Comparison of ENCODE assay signal across 9 mouse cellular contexts in the genomic region with DNA sequence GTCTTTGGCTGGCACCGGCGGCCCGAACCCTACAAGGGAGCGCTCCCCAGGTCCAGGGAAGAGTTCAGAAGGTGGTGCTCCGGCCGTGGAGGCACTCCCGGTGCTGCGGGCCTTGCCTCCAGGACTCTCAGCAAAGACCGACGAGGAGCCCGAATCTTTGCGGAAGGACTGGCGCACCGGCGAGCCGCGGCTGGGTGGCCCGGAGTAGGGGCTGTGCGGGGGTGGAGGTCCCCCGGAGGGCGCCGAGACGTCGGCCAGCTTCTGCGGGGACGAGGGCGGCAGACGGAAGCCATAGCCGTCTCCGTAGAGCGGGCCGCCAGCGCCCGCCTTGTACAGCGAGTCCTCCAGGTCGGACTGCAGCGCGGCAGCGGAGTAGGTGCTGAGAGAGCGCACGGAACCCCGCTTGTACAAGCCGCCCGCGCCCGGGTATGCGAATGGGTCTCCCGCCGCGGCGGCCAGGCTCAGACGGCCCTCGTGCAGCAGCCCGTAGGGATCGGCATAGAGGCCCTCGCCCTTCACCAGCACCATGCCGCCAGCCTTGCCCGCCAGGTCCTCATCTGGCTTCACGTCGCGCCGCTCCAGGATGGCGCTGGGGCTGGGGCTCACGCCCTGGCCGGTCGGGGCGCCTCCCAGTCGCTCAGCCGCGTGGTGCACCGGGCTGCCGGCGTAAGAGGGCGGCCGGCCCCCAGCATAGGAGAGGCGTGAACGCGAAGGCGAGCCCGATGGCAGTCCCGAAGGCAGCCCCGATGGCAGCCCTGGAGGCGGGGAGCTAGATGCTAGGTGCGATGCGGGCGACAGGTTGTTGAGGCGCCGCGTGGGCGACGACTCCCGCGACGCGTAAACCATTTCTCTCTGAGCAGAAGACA. TPM values are rescaled to one million over a fixed set of nuclear protein-coding genes. Genes with fewer than 3 reads are reported as not detected.
A peak's percentile ranks its signal among the peaks of the same experiment; 100 is the strongest.
DNase-seq lines count a peak whose midpoint lies in the region; ATAC-seq and TF ChIP-seq lines count a peak whose summit lies in the region.
"Had no signal": no experiment of that assay in that cellular context is flagged by ENCODE, and none has a peak within 500 bp of the region (broad histone marks: within the 10 kb centered on the region; RNA-seq: fewer than 3 reads in every experiment).

No protein-coding gene starts in this region.

- peaks cover 4% of the 10 kb centered on the region; the same call in 1 of the 2 replicates for H3K27me3 ChIP-seq in hindbrain, postnatal 0 days (ENCODE audit: insufficient read depth, low read length)
- H3K27me3 ChIP-seq in midbrain, embryonic 16.5 days (ENCODE audit: control insufficient read depth, insufficient read depth, low read depth, low read length), result peaks cover 20% of the 10 kb centered on the region

- peak overlapping the region; percentile 51 for H3K9ac ChIP-seq in hindbrain, postnatal 0 days (replicated peaks; ENCODE audit: low read length)
- H3K9ac ChIP-seq in midbrain, embryonic 16.5 days (ENCODE audit: low read depth, low read length), result peak overlapping the region; percentile 30; the same call in 1 of the 2 replicates

- peaks cover 23% of the 10 kb centered on the region; the same call in 1 of the 2 replicates for H3K4me1 ChIP-seq in hindbrain, postnatal 0 days (ENCODE audit: insufficient read depth, low read length)
- H3K4me1 ChIP-seq in midbrain, embryonic 16.5 days (ENCODE audit: control insufficient read depth, insufficient read depth, low read length), result peaks cover 16% of the 10 kb centered on the region

- peak overlapping the region; percentile 55 for H3K4me2 ChIP-seq in hindbrain, postnatal 0 days (ENCODE audit: low read depth, low read length)
- no peak overlapping the region for H3K4me2 ChIP-seq in midbrain, embryonic 16.5 days (ENCODE audit: low read length)

- H3K4me3 ChIP-seq in hindbrain, postnatal 0 days (ENCODE audit: low read length), result peak overlapping the region; percentile 31
- no peak overlapping the region for H3K4me3 ChIP-seq in midbrain, embryonic 16.5 days (ENCODE audit: low read depth, low read length)

- 20% methylated on average over 88 of the region's 95 CpGs for WGBS in hindbrain, postnatal 0 days
- 15% methylated on average over 82 of the region's 95 CpGs for WGBS in midbrain, embryonic 16.5 days

- ATAC-seq in hindbrain, postnatal 0 days, result no peak
- no peak for ATAC-seq in midbrain, embryonic 16.5 days
- no peak for ATAC-seq in inflammation-experienced regulatory T-cells, adult 6 months
- ATAC-seq: Patski had no signal

- peak overlapping the region; percentile 83 for H3K27ac ChIP-seq in hindbrain, postnatal 0 days
- no peak overlapping the region for H3K27ac ChIP-seq in midbrain, embryonic 16.5 days (ENCODE audit: low read length)

- TF ChIP-seq CTCF in hindbrain, postnatal 0 days (IDR thresholded peaks at IDR 0.05; ENCODE audit: low read depth), result no peak

- DNase-seq in heart, adult 11 months, result peak; percentile 84
- DNase-seq in heart, adult 18-20 months, result no peak
- peak; percentile 42 for DNase-seq in CD4-positive helper T cell, adult 2 months (ENCODE audit: low read depth, low spot score)
- DNase-seq in cerebellum, postnatal 25 days, result peak; percentile 75 to 80
- DNase-seq in hindbrain, postnatal 0 days (ENCODE audit: low spot score), result peak; percentile 43
- DNase-seq in lung, postnatal 4 days, result no peak

- 0 out of 2 replicates have a peak, but pooled peaks cover 6% of the 10 kb centered on the region for H3K36me3 ChIP-seq in hindbrain, postnatal 0 days (ENCODE audit: insufficient read depth, low read length)
- H3K36me3 ChIP-seq in midbrain, embryonic 16.5 days (ENCODE audit: control insufficient read depth, insufficient read depth, low read length), result peaks cover 23% of the 10 kb centered on the region; the same call in 1 of the 2 replicates

- no peaks in the 10 kb centered on the region for H3K9me3 ChIP-seq in hindbrain, postnatal 0 days (ENCODE audit: low read length)
- H3K9me3 ChIP-seq in midbrain, embryonic 16.5 days (replicated peaks; ENCODE audit: control insufficient read depth, low read length, poor library complexity, severe bottlenecking), result no peaks in the 10 kb centered on the region

RNA-seq across cellular contexts. Expression of a gene that starts 34.5 kb away (rescaled TPM):
- not detected for total RNA-seq in heart, adult 18-20 months (2021)
- total RNA-seq in hindbrain, postnatal 0 days (2014; rRNA removed), result 0.43 TPM in 1 of 2 replicates, not detected in the other
- 0.48 and 1.1 TPM in 2 replicates for polyA plus RNA-seq in hindbrain, postnatal 0 days (2015; fragmentation: Nextera tagmentation; extraction: Ambion mirVana)
- 1.2 and 1.3 TPM in 2 replicates for polyA plus RNA-seq in midbrain, embryonic 16.5 days (2015; fragmentation: Nextera tagmentation; extraction: Ambion mirVana)
- not detected for polyA plus RNA-seq in inflammation-experienced regulatory T-cells, adult 6 months (2017; shearing (Covaris generic))

RNA-seq across cellular contexts. Expression of a gene that starts 41.3 kb away (rescaled TPM):
- total RNA-seq in heart, adult 18-20 months (2021), result under 1 TPM; 0.18 to 0.25 TPM
- total RNA-seq in hindbrain, postnatal 0 days (2014; rRNA removed), result 104 and 141 TPM in 2 replicates
- 14.3 and 14.7 TPM in 2 replicates for polyA plus RNA-seq in hindbrain, postnatal 0 days (2015; fragmentation: Nextera tagmentation; extraction: Ambion mirVana)
- 9.2 and 10.4 TPM in 2 replicates for polyA plus RNA-seq in midbrain, embryonic 16.5 days (2015; fragmentation: Nextera tagmentation; extraction: Ambion mirVana)
- not detected for polyA plus RNA-seq in inflammation-experienced regulatory T-cells, adult 6 months (2017; shearing (Covaris generic))

Comparison
In these comparisons a context has a peak if more than half of its experiments do, and no peak if none do; other contexts are left out.
1. DNase-seq: peak in heart, adult 11 months (single experiment), CD4-positive helper T cell, adult 2 months (single experiment), cerebellum, postnatal 25 days (2 of 2) and hindbrain, postnatal 0 days (single experiment); none in heart, adult 18-20 months (0 of 2) and lung, postnatal 4 days (0 of 2).
2. RNA of a gene that starts 41.3 kb away (polyA plus RNA-seq): 14.3 to 14.7 TPM in hindbrain, postnatal 0 days and 9.2 to 10.4 TPM in midbrain, embryonic 16.5 days; not detected in inflammation-experienced regulatory T-cells, adult 6 months; every median in the first group is over 10 times any median in the second.